Mouse (Mus musculus) cortical plate, adult 2 months (tissue): ENCODE measurements around the gene Kdelr1.

Source experiments
- CTCF ChIP-seq: fragments of 200-500 bp; IDR thresholded peaks from 2 replicates; pipeline ENCODE4 v1.5.1; 2011; ENCODE audit warnings: mild to moderate bottlenecking, control low read depth, low read length; ENCODE audit not compliant: insufficient read depth; ENCODE audit errors: extremely low read depth
- POLR2A ChIP-seq: fragments of 200-500 bp; IDR thresholded peaks from 2 replicates; pipeline ENCODE4 v1.6.1; 2011; ENCODE audit warnings: mild to moderate bottlenecking, low read length, control low read depth; ENCODE audit not compliant: insufficient read depth; ENCODE audit errors: extremely low read depth

GRCm38 (mm10) chr7:45921242-45921621 is 48.7 kb downstream of the Kdelr1 start, which contains the start of gene Emp3:
- no peak for TF ChIP-seq CTCF
- no peak for TF ChIP-seq POLR2A
